Mouse (Mus musculus): ENCODE results near the gene Exoc6. TPM values are rescaled to one million over a fixed set of nuclear protein-coding genes. Genes with fewer than 3 reads are reported as not detected.

The Exoc6 gene
- polyA plus RNA-seq, 1 experiment from 2014 or later, result 19.8 TPM

DNA sequence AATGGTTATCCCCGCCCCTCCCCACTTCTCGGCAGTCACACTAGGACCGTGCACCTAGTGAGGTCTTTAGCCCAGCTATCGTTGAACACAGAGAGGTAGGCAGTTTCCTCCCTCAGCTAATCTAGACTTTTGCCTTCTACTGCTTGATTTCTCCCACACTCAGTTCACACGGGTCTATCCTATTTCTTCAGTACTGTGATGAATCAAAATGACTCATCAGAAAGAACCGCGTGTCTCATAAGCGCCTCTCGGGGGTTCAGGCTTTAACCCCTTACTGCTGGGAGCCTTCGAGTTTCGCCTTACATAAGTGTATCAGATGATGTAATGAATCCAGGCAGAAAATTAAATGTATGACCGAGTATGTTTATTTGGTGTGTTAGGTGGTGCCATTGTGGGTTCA, 123.2 kb downstream of the Exoc6 start:
- Histone ChIP-seq H3K9me3 (no peaks in the 10 kb centered on the region), H3K27me3 (no peaks in the 10 kb centered on the region), H3K36me3 (no peaks in the 10 kb centered on the region), H3K27ac (replicated peaks) (no peak overlapping the region), H3K4me3 (no peak overlapping the region), H3K4me2 (no peak overlapping the region), H3K9ac (no peak overlapping the region), H3K4me1 (replicated peaks) (no peaks in the 10 kb centered on the region)
- no peak for ATAC-seq (ENCODE audit: low FRiP score, low read depth)
- WGBS, result 68% methylated on average over 12 of the region's 12 CpGs

GRCm38 (mm10) chr19:37685281-37685680, 135.1 kb downstream of the Exoc6 start, which contains the start of gene Cyp26c1:
Cyp26c1 (plus strand) TSS chr19:37685581.
- H3K9me3 ChIP-seq, result no peaks in the 10 kb centered on the region
- no peak within 1 kb of the TSS for H3K9ac ChIP-seq
- peaks cover 86% of the 10 kb centered on the region for H3K27me3 ChIP-seq
- no peak within 1 kb of the TSS for H3K4me2 ChIP-seq
- H3K36me3 ChIP-seq, result no peaks in the 10 kb centered on the region
- peaks cover 12% of the 10 kb centered on the region for H3K4me1 ChIP-seq (replicated peaks)
- ATAC-seq (ENCODE audit: low FRiP score, low read depth), result no peak
- no peak within 1 kb of the TSS for H3K4me3 ChIP-seq
- WGBS, result 10% methylated on average over 6 of the region's 6 CpGs
- H3K27ac ChIP-seq (replicated peaks), result no peak within 1 kb of the TSS

DNA sequence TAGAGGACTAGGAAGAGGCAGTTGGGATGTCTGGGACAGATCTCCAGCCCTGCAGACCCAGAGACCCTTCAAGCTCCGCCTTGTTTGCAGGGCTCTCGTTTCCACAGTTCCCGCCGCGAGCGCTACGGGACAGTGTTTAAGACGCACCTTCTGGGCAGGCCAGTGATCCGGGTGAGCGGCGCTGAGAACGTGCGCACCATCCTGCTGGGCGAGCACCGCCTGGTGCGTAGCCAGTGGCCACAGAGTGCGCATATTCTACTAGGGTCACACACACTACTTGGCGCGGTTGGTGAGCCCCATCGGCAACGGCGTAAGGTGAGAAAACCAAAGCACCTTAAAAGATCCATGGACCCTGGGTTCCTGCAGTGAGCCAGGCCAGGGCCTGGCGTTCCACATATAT, 136.1 kb downstream of the Exoc6 start:
- H3K27me3 ChIP-seq, result peaks cover 97% of the 10 kb centered on the region
- H3K27ac ChIP-seq (replicated peaks), result no peak overlapping the region
- H3K4me1 ChIP-seq (replicated peaks), result peaks cover 19% of the 10 kb centered on the region
- H3K36me3 ChIP-seq, result no peaks in the 10 kb centered on the region
- WGBS, result 7% methylated on average over 23 of the region's 23 CpGs
- no peak for ATAC-seq (ENCODE audit: low FRiP score, low read depth)
- H3K4me2 ChIP-seq, result no peak overlapping the region
- no peak overlapping the region for H3K4me3 ChIP-seq
- H3K9me3 ChIP-seq, result no peaks in the 10 kb centered on the region
- no peak overlapping the region for H3K9ac ChIP-seq

DNA sequence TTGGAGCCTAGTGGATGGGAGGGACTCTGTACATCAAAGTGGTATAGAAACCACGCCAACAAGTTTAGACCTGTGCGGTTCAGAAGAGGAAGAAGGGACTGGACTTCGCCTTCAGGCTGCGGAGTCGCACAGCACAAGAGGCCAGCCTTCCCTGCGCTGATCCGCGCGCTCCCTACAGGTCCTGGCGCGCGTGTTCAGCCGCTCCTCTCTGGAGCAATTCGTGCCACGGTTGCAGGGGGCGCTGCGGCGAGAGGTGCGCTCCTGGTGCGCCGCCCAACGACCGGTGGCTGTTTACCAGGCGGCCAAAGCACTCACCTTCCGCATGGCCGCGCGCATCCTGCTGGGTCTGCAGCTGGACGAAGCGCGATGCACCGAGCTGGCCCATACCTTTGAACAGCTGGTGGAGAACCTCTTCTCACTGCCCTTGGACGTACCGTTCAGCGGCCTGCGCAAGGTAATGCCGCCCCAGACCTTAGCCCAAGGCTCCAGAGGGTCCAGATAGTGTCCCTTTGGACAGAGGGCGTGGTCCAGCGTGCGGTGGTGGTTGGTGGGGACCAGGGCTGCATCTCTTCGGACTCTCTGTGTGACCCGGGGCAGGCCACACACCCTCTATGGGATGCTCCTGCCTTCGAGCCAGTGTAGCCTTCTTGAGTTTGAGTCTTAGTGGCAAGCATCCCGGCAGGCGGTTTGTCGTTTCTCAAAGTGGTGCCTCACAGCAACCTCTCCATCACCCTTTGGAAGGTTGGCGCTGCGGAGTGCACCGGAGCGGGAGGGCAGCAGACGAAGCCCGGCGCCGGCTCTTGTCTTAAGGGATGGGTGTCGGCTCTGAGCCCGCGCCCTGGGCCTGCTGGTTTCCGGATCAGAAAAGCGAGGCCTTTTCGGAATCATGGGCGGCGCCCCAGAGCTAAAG, 137.0 kb downstream of the Exoc6 start:
- H3K9me3 ChIP-seq, result no peaks in the 10 kb centered on the region
- H3K4me3 ChIP-seq, result no peak overlapping the region
- H3K4me1 ChIP-seq (replicated peaks), result peaks cover 19% of the 10 kb centered on the region
- 0 out of 2 replicates have a peak overlapping the region, but pooled peaks have one; percentile 4 for H3K4me2 ChIP-seq
- no peak overlapping the region for H3K27ac ChIP-seq (replicated peaks)
- no peak for ATAC-seq (ENCODE audit: low FRiP score, low read depth)
- 3% methylated on average over 62 of the region's 62 CpGs for WGBS
- H3K36me3 ChIP-seq, result no peaks in the 10 kb centered on the region
- H3K27me3 ChIP-seq, result peaks cover 98% of the 10 kb centered on the region
- H3K9ac ChIP-seq, result no peak overlapping the region

DNA sequence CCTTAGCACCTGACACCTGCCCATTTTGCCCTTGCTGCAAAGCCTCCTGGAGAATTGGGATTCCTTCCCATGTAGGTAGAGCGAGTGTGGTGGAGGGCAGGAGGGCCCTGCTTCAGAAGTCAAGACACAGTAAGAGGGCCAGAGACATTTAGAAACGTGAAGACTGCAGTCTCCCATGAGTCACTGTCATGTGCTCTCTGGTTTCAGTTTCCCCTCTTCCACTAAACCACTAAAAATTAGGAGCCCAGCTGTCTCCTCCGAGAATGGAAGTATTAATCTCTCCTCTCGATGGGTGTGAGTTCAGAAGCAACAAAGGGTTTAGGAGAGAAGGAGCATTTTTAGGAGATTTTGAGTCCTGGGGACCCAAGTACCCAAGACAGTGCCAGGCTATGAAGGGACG, 139.3 kb downstream of the Exoc6 start:
- no peak overlapping the region for H3K4me3 ChIP-seq
- no peak for ATAC-seq (ENCODE audit: low FRiP score, low read depth)
- H3K36me3 ChIP-seq, result no peaks in the 10 kb centered on the region
- H3K27ac ChIP-seq (replicated peaks), result no peak overlapping the region
- H3K4me1 ChIP-seq (replicated peaks), result peaks cover 31% of the 10 kb centered on the region
- peaks cover 100% of the 10 kb centered on the region for H3K27me3 ChIP-seq
- no peak overlapping the region for H3K4me2 ChIP-seq
- no peak overlapping the region for H3K9ac ChIP-seq
- WGBS, result 39% methylated on average over 5 of the region's 5 CpGs
- no peaks in the 10 kb centered on the region for H3K9me3 ChIP-seq

- no peak overlapping the region for H3K27ac ChIP-seq (replicated peaks)
- no peak for ATAC-seq (ENCODE audit: low FRiP score, low read depth)
- 0 out of 2 replicates have a peak overlapping the region, but pooled peaks have one; percentile 10 for H3K4me3 ChIP-seq
- H3K9ac ChIP-seq, result no peak overlapping the region
- peak overlapping the region; percentile 31 for H3K4me2 ChIP-seq
- no peaks in the 10 kb centered on the region for H3K36me3 ChIP-seq
- 4% methylated on average over 29 of the region's 29 CpGs for WGBS
- H3K27me3 ChIP-seq, result peaks cover 100% of the 10 kb centered on the region
- H3K9me3 ChIP-seq, result no peaks in the 10 kb centered on the region
- H3K4me1 ChIP-seq (replicated peaks), result peaks cover 31% of the 10 kb centered on the region
Measured at GRCm38 (mm10) chr19:37690716-37691115, 140.5 kb downstream of the Exoc6 start.

- Histone ChIP-seq H3K36me3 (no peaks in the 10 kb centered on the region), H3K9ac (0 out of 2 replicates have a peak overlapping the region, but pooled peaks have one; percentile 15), H3K4me2 (peak overlapping the region; percentile 70), H3K27ac (replicated peaks) (no peak overlapping the region), H3K4me3 (peak overlapping the region; percentile 35), H3K9me3 (no peaks in the 10 kb centered on the region), H3K27me3 (peaks cover 100% of the 10 kb centered on the region), H3K4me1 (replicated peaks) (peaks cover 36% of the 10 kb centered on the region)
- peak; percentile 64 for ATAC-seq (ENCODE audit: low FRiP score, low read depth)
- WGBS, result under 1% methylated on average over 40 of the region's 40 CpGs
Measured at GRCm38 (mm10) chr19:37692879-37693278, 142.7 kb downstream of the Exoc6 start.

DNA sequence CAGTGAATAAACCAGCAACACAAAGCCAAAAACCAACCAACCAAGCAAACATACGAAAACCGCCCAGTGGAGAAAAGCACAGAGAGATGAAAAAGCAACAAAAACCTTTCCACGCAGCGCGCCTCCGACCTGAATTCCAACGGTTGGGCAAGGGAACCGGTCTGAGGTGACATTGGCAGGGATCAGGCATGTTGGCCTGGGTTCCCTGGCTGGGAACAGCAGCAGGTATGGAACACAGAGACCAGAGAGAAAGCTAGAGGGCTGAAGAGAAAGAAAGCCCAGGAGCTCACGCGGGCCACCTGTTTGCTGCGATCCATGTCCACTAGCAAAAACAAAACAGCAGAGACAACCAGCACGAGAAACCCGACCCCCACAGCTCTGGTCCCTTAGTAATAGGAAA, 144.9 kb downstream of the Exoc6 start:
- H3K27ac ChIP-seq (replicated peaks), result no peak overlapping the region
- H3K4me2 ChIP-seq, result no peak overlapping the region
- H3K4me1 ChIP-seq (replicated peaks), result peaks cover 50% of the 10 kb centered on the region
- peaks cover 100% of the 10 kb centered on the region for H3K27me3 ChIP-seq
- 27% methylated on average over 13 of the region's 13 CpGs for whole genome bisulfite sequencing
- no peak for ATAC-seq (ENCODE audit: low FRiP score, low read depth)
- H3K9ac ChIP-seq, result no peak overlapping the region
- no peaks in the 10 kb centered on the region for H3K36me3 ChIP-seq
- no peaks in the 10 kb centered on the region for H3K9me3 ChIP-seq
- H3K4me3 ChIP-seq, result no peak overlapping the region

GRCm38 (mm10) chr19:37695762-37696602, 145.8 kb downstream of the Exoc6 start:
- Histone ChIP-seq H3K27me3 (peaks cover 100% of the 10 kb centered on the region), H3K4me2 (peak overlapping the region; percentile 30), H3K9ac (no peak overlapping the region), H3K36me3 (no peaks in the 10 kb centered on the region), H3K4me3 (no peak overlapping the region), H3K9me3 (no peaks in the 10 kb centered on the region), H3K27ac (replicated peaks) (no peak overlapping the region), H3K4me1 (replicated peaks) (peaks cover 43% of the 10 kb centered on the region)
- ATAC-seq (ENCODE audit: low FRiP score, low read depth), result no peak
- 2% methylated on average over 42 of the region's 42 CpGs for WGBS

GRCm38 (mm10) chr19:37696603-37697334, 146.6 kb downstream of the Exoc6 start:
- no peak overlapping the region for H3K27ac ChIP-seq (replicated peaks)
- H3K9ac ChIP-seq, result no peak overlapping the region
- ATAC-seq (ENCODE audit: low FRiP score, low read depth), result no peak
- H3K27me3 ChIP-seq, result peaks cover 98% of the 10 kb centered on the region
- H3K36me3 ChIP-seq, result no peaks in the 10 kb centered on the region
- WGBS, result under 1% methylated on average over 22 of the region's 22 CpGs
- 0 out of 2 replicates have a peak overlapping the region, but pooled peaks have one; percentile 33 for H3K4me3 ChIP-seq
- H3K4me2 ChIP-seq, result peak overlapping the region; percentile 56
- H3K4me1 ChIP-seq (replicated peaks), result peaks cover 43% of the 10 kb centered on the region
- H3K9me3 ChIP-seq, result no peaks in the 10 kb centered on the region

GRCm38 (mm10) chr19:37697335-37697636, 147.1 kb downstream of the Exoc6 start:
- H3K27me3 ChIP-seq, result peaks cover 96% of the 10 kb centered on the region
- H3K4me3 ChIP-seq, result peak overlapping the region; percentile 33
- WGBS, result 1% methylated on average over 18 of the region's 18 CpGs
- peak overlapping the region; percentile 56 for H3K4me2 ChIP-seq
- H3K36me3 ChIP-seq, result no peaks in the 10 kb centered on the region
- H3K9ac ChIP-seq, result no peak overlapping the region
- H3K27ac ChIP-seq (replicated peaks), result no peak overlapping the region
- H3K9me3 ChIP-seq, result no peaks in the 10 kb centered on the region
- peaks cover 42% of the 10 kb centered on the region for H3K4me1 ChIP-seq (replicated peaks)
- ATAC-seq (ENCODE audit: low FRiP score, low read depth), result no peak

All from hindbrain, embryonic 15.5 days (tissue).